Mouse (Mus musculus) liver, postnatal 0 days (tissue): Measurements from ENCODE around the gene Tsr1.

ENCODE experiments used
- CTCF ChIP-seq: sonication (generic); IDR thresholded peaks from 2 replicates; pipeline ENCODE4 v1.5.1; 2016; ENCODE audit warnings: antibody characterized with exemption, low read depth
- EP300 ChIP-seq: IDR thresholded peaks from 2 replicates; pipeline ENCODE4 v1.6.1; 2016; ENCODE audit warnings: antibody characterized with exemption, low read depth, mild to moderate bottlenecking

DNA sequence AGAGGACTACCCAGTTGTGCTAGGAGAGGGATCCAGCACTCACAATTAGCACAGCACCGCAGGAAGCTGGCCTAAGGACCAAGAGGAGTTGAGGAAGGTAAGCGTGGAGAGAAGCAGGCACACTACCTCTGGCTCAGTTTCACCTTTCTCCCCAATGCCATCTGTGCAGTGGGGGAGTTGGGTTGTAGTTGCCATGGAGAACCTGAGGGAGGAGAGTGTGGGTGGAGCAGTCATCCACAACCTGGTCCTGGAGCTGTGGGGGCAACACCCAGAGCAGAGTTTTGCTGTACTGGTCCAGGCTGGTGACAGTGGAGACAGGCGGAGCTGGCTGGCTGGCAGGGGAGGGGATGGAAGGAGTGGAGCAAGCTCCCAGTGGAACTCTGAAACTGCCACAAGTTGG is 23.2 kb upstream of the Tsr1 start:
- no peak for TF ChIP-seq CTCF
- no peak for TF ChIP-seq EP300
